Mouse (Mus musculus): ENCODE results near the gene Rpp14. TPM values are rescaled to one million over a fixed set of nuclear protein-coding genes. Genes with fewer than 3 reads are reported as not detected.
"Not testable (repeated sequence)": the region's sequence is repeated elsewhere in the genome, so short reads cannot be mapped to it uniquely, and the experiment has no call there.

Rpp14 gene
- polyA plus RNA-seq, 1 experiment, result 38.1 TPM

GRCm38 (mm10) chr14:8117371-8117770 lies 37.2 kb downstream of the Rpp14 start:
- no peak overlapping the region for H3K4me3 ChIP-seq (ENCODE audit: insufficient read depth, low read depth, low read length)
- no peak overlapping the region for H3K27ac ChIP-seq (replicated peaks; ENCODE audit: low read depth, low read length)
- H3K4me1 ChIP-seq (ENCODE audit: control insufficient read depth, insufficient read depth, insufficient read length, low read length), result no peaks in the 10 kb centered on the region

- Histone ChIP-seq H3K4me1 (ENCODE audit: control insufficient read depth, insufficient read depth, insufficient read length, low read length) (no peaks in the 10 kb centered on the region), H3K27ac (replicated peaks; ENCODE audit: low read depth, low read length) (no peak overlapping the region), H3K4me3 (ENCODE audit: insufficient read depth, low read depth, low read length) (no peak overlapping the region)
Observed at GRCm38 (mm10) chr14:8119454-8119853, 39.3 kb downstream of the Rpp14 start.

DNA sequence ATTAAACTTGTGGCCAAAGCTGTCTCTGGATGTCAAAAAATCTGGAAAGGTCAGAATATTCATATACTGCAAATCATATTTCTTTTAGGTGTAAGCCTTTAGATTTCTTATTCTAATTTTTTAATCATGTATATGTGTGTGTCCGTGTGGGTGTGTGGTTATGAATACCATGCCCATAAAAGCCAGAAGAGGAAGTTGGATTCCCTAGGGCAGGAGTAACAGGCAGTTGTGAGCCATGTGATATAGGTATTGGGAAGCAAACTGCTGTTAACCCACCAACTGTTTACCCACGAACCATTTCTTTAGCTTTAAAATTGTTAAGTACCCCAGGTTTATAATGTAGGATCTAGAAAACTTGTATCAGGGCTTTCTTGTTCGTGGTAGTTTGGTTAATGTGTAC lies 39.7 kb downstream of the Rpp14 start:
- Histone ChIP-seq H3K4me3 (ENCODE audit: insufficient read depth, low read depth, low read length) (no peak overlapping the region), H3K4me1 (ENCODE audit: control insufficient read depth, insufficient read depth, insufficient read length, low read length) (no peaks in the 10 kb centered on the region), H3K27ac (replicated peaks; ENCODE audit: low read depth, low read length) (no peak overlapping the region)

DNA sequence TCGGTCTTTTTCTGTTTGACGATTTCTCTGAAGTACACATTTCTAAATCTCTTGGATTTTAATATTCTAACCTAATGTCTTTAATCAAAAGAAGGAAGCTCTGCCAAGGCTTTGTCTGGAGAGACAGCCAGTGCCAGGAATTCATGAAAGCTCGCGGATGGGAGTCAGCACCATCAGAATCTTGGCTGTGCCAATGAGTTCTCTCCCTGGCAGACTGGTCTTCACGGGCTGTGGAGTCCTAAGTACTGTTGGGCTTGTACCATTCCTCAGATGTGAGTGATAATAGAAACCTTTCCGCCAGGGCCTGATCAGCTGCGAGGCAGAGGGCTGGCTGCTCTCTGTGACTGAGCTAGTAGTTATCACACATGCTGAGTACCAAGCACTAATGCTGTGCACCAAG lies 43.0 kb downstream of the Rpp14 start:
- Histone ChIP-seq H3K4me3 (ENCODE audit: insufficient read depth, low read depth, low read length) (no peak overlapping the region), H3K4me1 (ENCODE audit: control insufficient read depth, insufficient read depth, insufficient read length, low read length) (no peaks in the 10 kb centered on the region), H3K27ac (replicated peaks; ENCODE audit: low read depth, low read length) (no peak overlapping the region)

GRCm38 (mm10) chr14:8123611-8124010 lies 43.4 kb downstream of the Rpp14 start:
- not testable (repeated sequence) for H3K4me1 ChIP-seq (ENCODE audit: control insufficient read depth, insufficient read depth, insufficient read length, low read length); H3K4me3 ChIP-seq (ENCODE audit: insufficient read depth, low read depth, low read length); H3K27ac ChIP-seq (replicated peaks; ENCODE audit: low read depth, low read length)

GRCm38 (mm10) chr14:8124046-8124881 lies 44.1 kb downstream of the Rpp14 start:
- Histone ChIP-seq H3K27ac (replicated peaks; ENCODE audit: low read depth, low read length) (no peak overlapping the region), H3K4me3 (ENCODE audit: insufficient read depth, low read depth, low read length) (no peak overlapping the region), H3K4me1 (ENCODE audit: control insufficient read depth, insufficient read depth, insufficient read length, low read length) (no peaks in the 10 kb centered on the region)

- Histone ChIP-seq H3K27ac (replicated peaks; ENCODE audit: low read depth, low read length) (no peak overlapping the region), H3K4me3 (ENCODE audit: insufficient read depth, low read depth, low read length) (no peak overlapping the region), H3K4me1 (ENCODE audit: control insufficient read depth, insufficient read depth, insufficient read length, low read length) (no peaks in the 10 kb centered on the region)
Observed at GRCm38 (mm10) chr14:8127971-8128370, 47.8 kb downstream of the Rpp14 start.

DNA sequence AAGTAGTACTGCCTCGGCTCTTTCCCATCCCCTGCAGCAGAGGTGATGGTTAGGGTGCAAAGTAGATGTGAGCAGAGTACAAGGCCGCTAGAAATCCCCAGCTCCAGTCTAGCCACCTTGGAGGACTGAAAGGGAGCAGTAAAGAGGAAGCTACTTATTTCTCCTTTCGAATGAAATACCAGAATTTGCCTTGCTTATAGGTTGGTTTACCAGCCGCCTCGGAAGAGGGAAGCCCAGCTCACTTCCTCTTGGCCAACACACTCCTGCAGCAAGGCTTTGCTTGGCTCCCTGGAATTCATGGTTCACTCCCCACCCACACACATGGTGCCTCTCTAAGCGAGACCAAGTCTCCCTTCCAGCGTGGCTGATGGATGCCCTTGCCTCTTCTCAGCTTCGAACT lies 52.6 kb downstream of the Rpp14 start:
- H3K4me1 ChIP-seq (ENCODE audit: control insufficient read depth, insufficient read depth, insufficient read length, low read length), result no peaks in the 10 kb centered on the region; the same call in 1 of the 2 replicates
- H3K27ac ChIP-seq (replicated peaks; ENCODE audit: low read depth, low read length), result no peak overlapping the region
- H3K4me3 ChIP-seq (ENCODE audit: insufficient read depth, low read depth, low read length), result no peak overlapping the region

- H3K4me3 ChIP-seq (ENCODE audit: insufficient read depth, low read depth, low read length), result no peak overlapping the region
- H3K27ac ChIP-seq (replicated peaks; ENCODE audit: low read depth, low read length), result no peak overlapping the region
- no peaks in the 10 kb centered on the region; the same call in 1 of the 2 replicates for H3K4me1 ChIP-seq (ENCODE audit: control insufficient read depth, insufficient read depth, insufficient read length, low read length)
Observed at GRCm38 (mm10) chr14:8134234-8134633, 54.1 kb downstream of the Rpp14 start.

- H3K4me1 ChIP-seq (ENCODE audit: control insufficient read depth, insufficient read depth, insufficient read length, low read length), result no peaks in the 10 kb centered on the region; the same call in 1 of the 2 replicates
- H3K4me3 ChIP-seq (ENCODE audit: insufficient read depth, low read depth, low read length), result no peak overlapping the region
- H3K27ac ChIP-seq (replicated peaks; ENCODE audit: low read depth, low read length), result no peak overlapping the region
Observed at GRCm38 (mm10) chr14:8135130-8135529, 55.0 kb downstream of the Rpp14 start.

- Histone ChIP-seq H3K4me3 (ENCODE audit: insufficient read depth, low read depth, low read length) (no peak overlapping the region), H3K4me1 (ENCODE audit: control insufficient read depth, insufficient read depth, insufficient read length, low read length) (no peaks in the 10 kb centered on the region), H3K27ac (replicated peaks; ENCODE audit: low read depth, low read length) (no peak overlapping the region)
Observed at GRCm38 (mm10) chr14:8139724-8140710, 59.9 kb downstream of the Rpp14 start.

DNA sequence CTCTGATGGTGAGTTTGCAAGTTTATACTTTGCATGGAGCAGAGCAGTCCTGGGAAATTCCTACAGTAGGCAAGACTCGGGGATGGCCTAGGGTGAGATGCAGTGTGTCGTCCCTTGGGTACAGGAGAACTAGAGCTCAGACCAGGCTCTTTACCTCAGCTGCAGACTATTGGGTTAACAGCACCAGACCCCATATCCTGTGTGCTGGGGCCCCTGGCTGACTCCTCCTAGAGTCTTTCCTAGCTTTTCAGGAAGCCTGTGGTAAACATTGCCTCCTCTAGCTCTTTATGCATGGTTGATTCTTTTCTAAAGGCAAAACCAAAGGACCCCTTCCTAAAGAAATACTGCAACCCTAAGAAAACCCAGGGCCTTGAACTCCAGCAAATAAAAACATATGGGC lies 61.0 kb downstream of the Rpp14 start:
- H3K27ac ChIP-seq (replicated peaks; ENCODE audit: low read depth, low read length), result no peak overlapping the region
- H3K4me3 ChIP-seq (ENCODE audit: insufficient read depth, low read depth, low read length), result no peak overlapping the region
- no peaks in the 10 kb centered on the region for H3K4me1 ChIP-seq (ENCODE audit: control insufficient read depth, insufficient read depth, insufficient read length, low read length)

Other genes with a start within 250 kb of the Rpp14 start
- gene Gm45521, start 123.1 kb upstream of the Rpp14 start, polyA plus RNA-seq (2012; ENCODE audit: insufficient read depth, insufficient read length, missing spikeins), result not detected in 2 replicates
- not detected in 2 replicates for gene Dnase1l3, start 85.8 kb upstream of the Rpp14 start, polyA plus RNA-seq (2012; ENCODE audit: insufficient read depth, insufficient read length, missing spikeins)
- 40.4 and 42.1 TPM in 2 replicates for gene Abhd6, start 77.5 kb upstream of the Rpp14 start, polyA plus RNA-seq (2012; ENCODE audit: insufficient read depth, insufficient read length, missing spikeins)
- 14.4 and 20.0 TPM in 2 replicates for gene Pxk, start 17.8 kb downstream of the Rpp14 start, polyA plus RNA-seq (2012; ENCODE audit: insufficient read depth, insufficient read length, missing spikeins)
- 1,654 and 2,434 TPM in 2 replicates for gene Pdhb, start 92.7 kb downstream of the Rpp14 start, polyA plus RNA-seq (2012; ENCODE audit: insufficient read depth, insufficient read length, missing spikeins)
- 20.1 and 23.8 TPM in 2 replicates for gene Kctd6, start 133.8 kb downstream of the Rpp14 start, polyA plus RNA-seq (2012; ENCODE audit: insufficient read depth, insufficient read length, missing spikeins)
- 4.3 and 4.6 TPM in 2 replicates for gene Acox2, start 179.0 kb downstream of the Rpp14 start, polyA plus RNA-seq (2012; ENCODE audit: insufficient read depth, insufficient read length, missing spikeins)
- 1.2 and 2.4 TPM in 2 replicates for gene Fam107a, start 237.7 kb downstream of the Rpp14 start, polyA plus RNA-seq (2012; ENCODE audit: insufficient read depth, insufficient read length, missing spikeins)